Mouse (Mus musculus): ENCODE measurements around the gene Btbd6. TPM values are rescaled to one million over a fixed set of nuclear protein-coding genes. Genes with fewer than 3 reads are reported as not detected.

Btbd6 gene
- 10 to 100 TPM; 55.4 to 56.3 TPM for total RNA-seq (2021)

- peak; percentile 85 to 86 for DNase-seq
Observed at GRCm38 (mm10) chr12:112976371-112977073, at the start of gene Btbd6. Gene Btbd6 (plus strand): TSS chr12:112976482.

GRCm38 (mm10) chr12:112927265-112927664 is 49.0 kb upstream of the Btbd6 start:
- DNase-seq, result no peak

DNA sequence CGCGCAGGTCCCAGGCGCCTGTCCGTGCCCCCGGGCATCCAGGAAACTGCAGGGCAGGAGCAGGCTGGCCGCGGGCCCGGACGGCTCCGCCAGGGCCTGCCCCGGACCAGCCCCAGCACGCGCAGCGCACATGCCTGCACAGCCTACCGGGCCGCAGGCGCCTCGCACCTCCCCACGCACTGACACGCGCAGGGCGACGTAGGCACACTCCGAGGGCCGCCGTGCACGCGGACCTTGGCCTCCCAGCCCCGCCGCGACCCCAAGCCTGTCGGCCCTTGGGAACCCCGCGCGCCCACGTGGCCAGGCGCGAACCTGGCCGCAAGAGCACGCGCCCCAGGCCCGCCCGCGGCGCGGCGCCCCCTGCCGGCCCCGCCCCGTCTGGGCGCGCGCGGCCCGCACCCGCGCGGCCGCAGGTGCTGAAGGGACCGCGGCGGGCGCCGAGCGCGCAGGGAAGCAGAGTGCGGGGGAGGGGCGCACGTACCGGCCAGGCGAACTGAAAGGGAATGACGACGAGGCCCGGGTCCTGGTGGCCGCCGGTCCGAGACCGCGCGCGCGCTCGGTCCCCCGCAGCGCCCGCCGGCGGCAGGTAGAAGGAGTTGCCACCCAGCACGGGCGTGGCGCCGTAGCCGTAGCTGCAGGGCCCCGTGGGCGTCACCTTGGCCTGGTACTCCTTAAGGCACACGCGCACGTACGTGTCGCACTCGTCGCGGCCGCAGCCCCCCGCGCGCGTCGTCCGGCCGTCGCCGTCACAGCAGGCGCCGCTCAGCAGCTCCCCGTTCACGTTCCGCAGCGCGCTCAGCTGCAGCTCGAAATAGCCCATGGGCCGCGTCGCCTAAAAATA is 47.7 kb upstream of the Btbd6 start:
- peak; percentile 47 to 48 for DNase-seq

GRCm38 (mm10) chr12:112929562-112930352 is 46.5 kb upstream of the Btbd6 start, which contains the start of gene Jag2:
Gene Jag2 (minus strand): TSS chr12:112929776.
- peak; percentile 70 for DNase-seq

DNA sequence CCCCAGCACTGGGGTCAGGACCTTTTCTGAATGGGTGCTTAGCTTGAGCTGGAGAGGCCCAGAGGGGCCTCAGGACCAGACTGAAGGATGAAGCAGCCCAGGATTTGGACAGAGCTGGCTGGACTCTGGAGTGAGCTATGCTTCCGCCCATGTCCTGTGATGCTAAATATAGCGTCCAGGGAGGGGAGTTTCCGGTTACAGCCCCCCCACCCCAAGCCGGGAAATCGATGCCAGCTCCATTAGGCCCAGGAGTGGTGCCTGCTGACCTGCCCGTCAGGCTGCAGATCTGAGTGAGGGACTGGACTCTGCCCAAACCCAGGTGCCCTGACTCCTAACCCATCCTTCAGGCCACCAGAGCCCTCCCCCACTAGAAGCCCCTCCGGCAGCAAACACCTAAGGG is 43.6 kb upstream of the Btbd6 start:
- no peak for DNase-seq

- DNase-seq, result peak; percentile 35 to 43
Observed at GRCm38 (mm10) chr12:112937906-112938305, 38.4 kb upstream of the Btbd6 start.

DNA sequence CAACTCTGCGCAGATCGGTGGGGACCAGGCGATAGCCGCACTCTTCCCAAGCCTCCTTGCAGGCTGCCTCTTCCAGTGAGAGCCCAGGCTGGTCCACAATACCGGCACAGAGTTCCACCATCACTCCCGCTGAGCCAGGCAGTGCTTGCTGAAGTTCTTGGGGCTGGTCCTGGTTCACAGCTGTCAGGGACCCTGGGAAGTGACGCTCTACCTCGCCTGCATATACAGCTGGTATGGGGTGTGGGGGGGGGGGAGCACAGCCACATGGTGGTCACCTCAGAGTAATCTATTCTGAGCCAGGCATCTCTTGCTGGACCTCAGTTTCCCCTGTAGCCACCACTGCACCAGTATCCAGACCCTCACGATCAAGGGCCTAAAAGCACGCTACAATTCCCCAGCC is 37.9 kb upstream of the Btbd6 start:
- DNase-seq, result no peak

DNA sequence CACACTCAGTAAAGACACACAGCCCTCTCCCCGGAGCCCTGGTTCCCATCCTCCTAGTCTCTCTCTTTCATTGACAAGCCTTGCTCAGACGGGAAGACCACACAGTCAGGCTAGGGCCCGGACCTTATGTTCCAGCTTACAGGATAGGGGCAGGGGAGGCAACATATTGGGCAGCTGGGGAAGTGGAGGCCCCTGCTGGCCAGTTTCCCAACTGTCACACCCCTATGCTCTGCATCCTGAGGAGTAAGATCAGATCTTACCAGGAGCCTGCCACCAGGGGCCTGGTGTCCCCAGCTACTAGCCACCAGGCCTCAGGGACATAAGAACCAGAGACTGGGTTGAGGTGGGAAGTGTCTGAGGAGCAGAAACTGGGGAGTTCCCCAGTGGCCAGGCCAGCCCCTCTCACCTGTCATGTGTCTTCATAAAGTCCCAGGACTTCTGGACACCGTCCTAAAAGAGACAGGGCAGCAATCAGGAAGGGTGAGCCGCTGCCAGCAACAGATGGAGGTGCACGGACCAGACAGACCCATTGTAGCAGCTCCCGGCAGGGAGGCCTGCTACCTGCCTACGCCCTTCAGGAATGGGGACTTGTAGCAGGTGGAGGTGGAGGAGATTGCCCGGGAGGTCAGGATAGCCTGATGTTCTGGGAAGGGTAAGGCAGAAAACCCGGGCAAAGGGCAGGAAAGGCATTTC is 37.3 kb upstream of the Btbd6 start:
- DNase-seq, result no peak

DNA sequence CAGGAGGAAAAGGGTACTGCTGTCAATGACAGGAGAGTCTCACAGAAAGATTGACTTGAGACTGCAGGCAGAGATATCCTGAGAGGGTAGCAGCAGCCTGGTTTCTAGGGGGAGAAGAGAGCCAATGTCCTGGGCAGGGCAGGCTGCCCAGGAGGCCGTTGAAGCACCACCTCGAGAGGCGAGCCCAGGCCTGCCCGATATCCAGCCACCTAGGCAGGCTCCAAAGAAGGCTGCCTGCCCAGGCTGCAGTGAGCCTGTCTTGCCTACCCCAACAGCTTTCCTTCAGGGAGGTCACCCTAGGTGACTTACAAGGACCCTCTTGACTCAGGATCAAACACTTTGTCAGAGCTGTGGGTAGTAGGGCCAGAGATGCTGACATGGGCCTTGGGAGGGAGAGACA is 36.0 kb upstream of the Btbd6 start:
- DNase-seq, result no peak

DNA sequence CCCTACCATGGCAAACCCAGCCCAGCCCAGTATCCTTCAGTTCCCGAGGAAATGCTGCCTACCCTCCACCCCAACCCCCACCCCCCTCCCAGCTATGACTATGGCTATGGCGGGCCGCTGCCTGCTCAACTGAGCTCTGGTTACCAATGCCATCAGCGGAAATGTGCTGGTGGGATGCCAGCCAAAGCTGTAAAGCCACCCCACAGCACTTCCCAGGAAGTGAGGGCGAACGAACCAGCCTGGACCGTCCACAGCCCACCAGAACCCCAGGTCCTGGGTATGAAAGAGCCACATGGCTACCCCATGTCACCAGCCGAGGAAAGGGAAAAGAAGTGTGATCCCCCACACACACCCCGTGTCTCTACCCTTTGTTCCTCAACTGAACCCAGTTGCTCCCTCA is 35.6 kb upstream of the Btbd6 start:
- no peak for DNase-seq

GRCm38 (mm10) chr12:112941156-112941775 is 35.0 kb upstream of the Btbd6 start:
- no peak for DNase-seq

- peak; percentile 74 to 76 for DNase-seq
Observed at GRCm38 (mm10) chr12:112941776-112942713, 34.2 kb upstream of the Btbd6 start, which contains the start of gene Nudt14. Gene Nudt14 (minus strand): TSS chr12:112942124.

DNA sequence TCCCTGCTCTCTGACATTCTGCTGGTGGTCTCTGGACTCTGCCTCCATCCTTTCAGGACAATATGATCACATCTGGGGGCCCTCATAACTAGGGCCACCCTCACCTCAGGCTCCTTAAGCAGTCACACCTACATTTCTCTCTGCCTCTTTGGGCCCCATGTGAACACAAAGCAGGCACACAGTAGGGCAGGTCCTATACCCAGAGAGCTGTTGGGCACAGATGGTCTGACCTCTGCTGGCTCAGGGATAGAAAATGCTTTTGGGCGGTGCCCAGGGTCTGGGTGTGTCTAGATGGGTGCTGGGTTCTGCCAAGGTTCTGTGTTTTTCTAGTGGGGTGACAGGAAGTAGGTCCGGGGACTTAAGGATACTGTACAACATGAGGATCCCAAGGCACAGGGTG is 32.6 kb upstream of the Btbd6 start:
- no peak for DNase-seq

- DNase-seq, result no peak
Observed at GRCm38 (mm10) chr12:112947307-112947706, 29.0 kb upstream of the Btbd6 start.

DNA sequence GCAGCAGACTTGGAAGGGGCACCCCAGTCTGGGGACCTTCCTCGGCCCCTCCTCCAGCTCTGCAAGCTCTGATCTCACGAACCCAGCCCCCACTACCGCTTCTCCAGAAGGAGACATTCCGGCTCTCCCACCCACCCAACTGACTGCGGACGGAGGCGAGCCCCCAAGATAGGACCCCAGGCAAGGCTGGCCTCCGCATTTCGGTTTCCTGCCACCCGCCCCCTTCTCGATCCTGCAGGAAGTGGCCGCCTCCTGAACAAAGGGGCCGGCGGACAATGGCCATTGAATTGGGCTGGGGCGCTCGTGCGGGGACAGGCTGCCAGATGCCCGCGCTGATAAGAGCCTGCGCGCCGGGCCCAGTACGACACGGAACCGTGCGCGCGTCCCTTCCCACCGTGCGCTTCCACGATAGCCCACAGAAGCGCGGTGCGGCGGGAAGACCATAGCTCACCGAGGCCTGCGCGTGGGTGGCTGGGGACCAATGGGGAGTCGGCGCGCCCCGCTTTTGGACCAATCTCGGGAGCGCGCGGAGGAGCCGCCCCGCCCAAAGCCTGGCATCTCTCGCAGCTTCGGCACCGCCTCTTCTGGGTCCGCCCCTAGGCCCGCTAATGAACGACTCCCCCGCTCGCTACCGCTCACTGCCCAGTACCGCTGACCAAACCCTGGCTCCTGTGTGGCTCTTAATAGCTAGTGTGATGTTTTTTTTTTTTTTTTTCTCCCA is 26.1 kb upstream of the Btbd6 start:
- peak; percentile 89 to 93 for DNase-seq

- no peak for DNase-seq
Observed at GRCm38 (mm10) chr12:112950761-112951129, 25.5 kb upstream of the Btbd6 start.

DNA sequence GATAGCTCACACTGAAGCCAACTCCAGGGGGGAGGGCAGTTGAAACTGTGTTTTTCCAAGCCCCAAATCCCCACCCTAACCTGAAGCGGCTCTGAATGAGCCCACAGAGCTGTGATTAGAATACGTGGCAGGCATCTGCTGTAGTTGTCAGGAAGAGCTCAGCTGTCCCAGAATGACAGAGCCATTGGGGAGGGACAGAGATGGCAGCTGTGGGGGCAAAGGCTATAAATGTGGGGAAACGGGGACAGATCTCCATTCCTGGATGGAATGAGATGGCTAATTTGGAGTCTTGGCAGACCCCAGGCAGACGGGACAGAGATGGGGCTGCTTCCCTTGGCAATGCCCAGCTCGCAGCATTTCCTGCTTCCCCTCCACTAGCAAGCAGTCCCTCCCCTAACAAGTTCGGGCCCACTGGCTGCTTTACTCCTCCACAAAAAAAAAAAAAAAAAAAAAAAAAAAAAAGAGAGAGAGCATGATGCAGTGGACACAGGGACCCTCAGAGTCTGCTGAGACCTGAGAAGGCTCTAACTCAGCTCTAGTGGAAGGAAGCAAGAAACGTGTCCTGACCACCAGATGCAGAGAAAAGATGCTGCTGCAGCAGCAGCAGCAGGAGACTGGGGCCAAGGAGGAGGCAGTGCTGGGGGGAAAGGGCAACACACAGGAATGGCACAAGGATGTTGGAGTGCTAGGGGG is 25.0 kb upstream of the Btbd6 start:
- DNase-seq, result no peak

DNA sequence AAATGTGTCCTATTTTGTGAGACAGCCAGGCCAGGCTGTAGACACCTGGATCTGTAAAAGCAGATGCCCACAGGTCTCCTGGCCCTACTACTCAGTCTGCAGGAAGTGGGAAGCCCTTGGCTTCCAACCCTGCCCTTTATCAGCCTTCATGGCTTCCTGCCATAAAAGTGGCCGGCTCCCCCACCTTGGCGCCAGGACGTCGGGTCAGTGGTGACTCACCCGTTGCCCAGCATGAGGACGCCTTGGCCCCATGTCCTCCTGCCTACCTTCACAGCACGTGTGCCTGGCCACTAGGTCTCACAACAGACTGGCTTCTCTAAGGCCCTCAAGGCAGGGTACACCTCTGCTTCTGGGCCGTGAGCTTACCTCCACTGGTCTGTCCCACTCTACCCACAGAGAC is 23.8 kb upstream of the Btbd6 start:
- DNase-seq, result no peak

GRCm38 (mm10) chr12:112952926-112953565 is 23.2 kb upstream of the Btbd6 start:
- DNase-seq, result no peak
